Mouse (Mus musculus) adrenal gland, adult 8-10 months (tissue): ENCODE results near the gene Lgmn. TPM values are rescaled to one million over a fixed set of nuclear protein-coding genes. Genes with fewer than 3 reads are reported as not detected.

Source experiments
- DNase-seq: peaks from one replicate; pipeline ENCODE4 v3.0.0; 2022
- total RNA-seq, 4 experiments: library from RNA; stranded (reverse); gene quantifications; 2 replicates each; pipeline ENCODE4 v1.2.4; 2022

Gene Lgmn
- total RNA-seq, 4 experiments from 2014 or later = 135 to 148 (median 141) TPM

- no peak for DNase-seq
Observed at GRCm38 (mm10) chr12:102345031-102345815, 94.4 kb downstream of the Lgmn start.

Other genes with a start within 250 kb of the Lgmn start
- 10 to 100 TPM; 11.3 to 18.2 (median 14.0) TPM for gene Rin3, start 156.8 kb downstream of the Lgmn start, total RNA-seq
- gene Golga5, start 29.3 kb upstream of the Lgmn start, total RNA-seq = 10 to 100 TPM; 37.1 to 48.4 (median 40.7) TPM
- 1,000 to 10,000 TPM; 2,246 to 2,701 (median 2,550) TPM for gene Chga, start 115.2 kb upstream of the Lgmn start, total RNA-seq